Mouse (Mus musculus): Measurements from ENCODE around the gene Mef2d. TPM values are rescaled to one million over a fixed set of nuclear protein-coding genes. Genes with fewer than 3 reads are reported as not detected.

Gene Mef2d
- polyA plus RNA-seq, 1 experiment, result 54.8 TPM

DNA sequence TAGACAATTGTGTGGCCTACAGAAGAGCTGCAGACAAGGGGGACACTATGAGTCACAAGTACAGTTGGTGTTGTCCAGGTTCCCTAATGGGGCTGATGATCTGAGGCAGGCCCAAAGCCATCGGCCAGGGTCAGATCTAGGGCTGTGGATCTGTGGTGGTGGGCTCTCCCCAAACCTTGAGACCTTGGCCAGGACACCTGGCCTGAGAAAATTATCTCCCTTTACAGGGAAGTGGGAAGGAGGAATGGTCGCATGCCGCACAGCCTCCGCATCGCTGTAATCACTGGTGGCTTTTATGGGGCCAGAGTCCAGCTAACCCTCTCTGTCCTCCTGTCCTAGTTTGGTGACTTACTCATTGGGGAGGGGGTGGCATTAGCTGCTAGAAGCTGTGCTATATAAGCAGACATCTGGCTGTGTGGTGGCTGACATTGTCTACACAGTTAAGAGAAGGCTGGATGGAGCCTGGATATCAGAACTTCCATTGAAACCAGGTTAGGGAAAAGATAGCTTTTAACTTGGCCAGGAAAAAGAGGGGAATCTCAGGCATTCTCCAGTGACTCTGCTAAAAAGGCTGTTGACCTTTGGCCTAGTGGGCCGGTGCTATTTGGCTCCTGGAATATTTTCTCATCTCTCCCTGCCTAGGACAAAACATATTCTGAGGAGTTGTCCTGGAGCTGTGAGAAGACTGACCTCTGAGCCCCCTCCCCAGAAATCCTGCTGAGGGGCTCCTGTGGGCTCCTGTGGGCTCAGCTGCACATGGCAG is 2.7 kb downstream of the Mef2d start:
- DNase-seq (ENCODE audit: low read depth), result no peak
- no peak for TF ChIP-seq CTCF (IDR thresholded peaks at IDR 0.05; ENCODE audit: borderline replicate concordance, extremely low read depth, insufficient read depth, insufficient read length)
- TF ChIP-seq POLR2A (IDR thresholded peaks at IDR 0.05; ENCODE audit: borderline replicate concordance, extremely low read depth, insufficient read depth, insufficient read length, poor library complexity, severe bottlenecking), result no peak

DNA sequence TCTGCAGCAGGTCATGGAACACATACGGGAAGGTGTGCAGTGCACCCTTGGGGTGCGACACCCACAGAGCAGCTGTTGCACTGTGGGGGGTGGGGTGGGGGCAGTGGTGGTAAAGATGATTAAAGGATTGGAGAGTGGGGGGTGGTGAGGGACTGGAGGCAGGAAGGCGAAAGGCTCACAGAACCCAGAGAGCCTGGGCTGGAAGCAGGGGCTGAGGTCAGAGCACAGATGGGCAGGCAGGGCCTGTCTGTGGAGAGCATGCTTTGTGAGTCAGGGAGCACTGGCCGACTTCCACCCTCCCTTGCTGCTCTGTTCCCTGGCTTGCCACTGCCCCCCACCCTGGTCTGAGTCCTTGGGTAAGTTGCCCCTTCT is 3.2 kb downstream of the Mef2d start:
- DNase-seq (ENCODE audit: low read depth), result no peak
- TF ChIP-seq POLR2A (IDR thresholded peaks at IDR 0.05; ENCODE audit: borderline replicate concordance, extremely low read depth, insufficient read depth, insufficient read length, poor library complexity, severe bottlenecking) (no peak), CTCF (IDR thresholded peaks at IDR 0.05; ENCODE audit: borderline replicate concordance, extremely low read depth, insufficient read depth, insufficient read length) (no peak)

DNA sequence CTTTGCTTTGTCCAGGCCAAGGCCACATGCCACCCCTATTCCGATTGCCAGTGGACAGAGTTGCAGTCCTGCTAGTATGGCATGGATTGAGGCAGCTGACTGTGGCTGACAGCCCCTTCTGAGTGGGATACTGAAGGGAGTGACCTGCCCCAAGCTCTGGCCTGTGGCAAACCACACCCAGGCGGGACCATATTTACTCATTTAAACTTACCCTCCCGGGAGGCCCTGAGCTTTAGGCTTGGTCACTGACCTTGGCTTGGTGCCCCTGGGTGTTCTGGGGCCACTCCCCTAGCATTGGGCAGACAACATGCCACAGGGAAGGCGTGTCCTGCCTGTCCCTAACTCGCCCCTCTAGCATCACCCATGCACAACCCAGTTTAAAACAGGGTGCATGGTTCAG is 3.8 kb downstream of the Mef2d start:
- TF ChIP-seq POLR2A (IDR thresholded peaks at IDR 0.05; ENCODE audit: borderline replicate concordance, extremely low read depth, insufficient read depth, insufficient read length, poor library complexity, severe bottlenecking) (no peak), CTCF (IDR thresholded peaks at IDR 0.05; ENCODE audit: borderline replicate concordance, extremely low read depth, insufficient read depth, insufficient read length) (no peak)
- no peak for DNase-seq (ENCODE audit: low read depth)

GRCm38 (mm10) chr3:88146376-88147112 is 4.4 kb downstream of the Mef2d start:
- DNase-seq (ENCODE audit: low read depth), result no peak
- no peak for TF ChIP-seq POLR2A (IDR thresholded peaks at IDR 0.05; ENCODE audit: borderline replicate concordance, extremely low read depth, insufficient read depth, insufficient read length, poor library complexity, severe bottlenecking)
- no peak for TF ChIP-seq CTCF (IDR thresholded peaks at IDR 0.05; ENCODE audit: borderline replicate concordance, extremely low read depth, insufficient read depth, insufficient read length)

GRCm38 (mm10) chr3:88147444-88147843 is 5.3 kb downstream of the Mef2d start:
- DNase-seq (ENCODE audit: low read depth), result no peak
- no peak for TF ChIP-seq POLR2A (IDR thresholded peaks at IDR 0.05; ENCODE audit: borderline replicate concordance, extremely low read depth, insufficient read depth, insufficient read length, poor library complexity, severe bottlenecking)
- TF ChIP-seq CTCF (IDR thresholded peaks at IDR 0.05; ENCODE audit: borderline replicate concordance, extremely low read depth, insufficient read depth, insufficient read length), result no peak

GRCm38 (mm10) chr3:88147866-88148265 is 5.7 kb downstream of the Mef2d start:
- no peak for DNase-seq (ENCODE audit: low read depth)
- TF ChIP-seq POLR2A (IDR thresholded peaks at IDR 0.05; ENCODE audit: borderline replicate concordance, extremely low read depth, insufficient read depth, insufficient read length, poor library complexity, severe bottlenecking) (no peak), CTCF (IDR thresholded peaks at IDR 0.05; ENCODE audit: borderline replicate concordance, extremely low read depth, insufficient read depth, insufficient read length) (no peak)

DNA sequence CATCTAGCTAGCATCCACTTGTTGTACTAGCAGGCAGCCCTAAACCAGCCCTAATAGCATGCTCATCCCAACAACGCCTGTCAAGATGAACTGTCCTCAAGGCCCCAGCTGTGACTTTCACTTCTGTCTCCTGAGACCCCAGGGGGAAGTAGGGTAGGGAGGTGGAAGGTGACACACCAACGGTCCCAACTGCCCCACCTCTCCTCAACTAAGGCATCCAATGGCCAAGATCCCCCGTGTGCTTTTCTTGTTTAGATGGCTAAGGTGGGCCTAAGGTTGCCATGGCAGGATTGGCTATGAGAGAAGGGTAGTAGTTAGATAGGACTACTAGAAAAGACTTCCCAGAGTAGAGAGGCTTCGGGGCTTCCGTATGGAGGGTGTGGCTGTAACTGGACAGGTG is 6.2 kb downstream of the Mef2d start:
- TF ChIP-seq CTCF (IDR thresholded peaks at IDR 0.05; ENCODE audit: borderline replicate concordance, extremely low read depth, insufficient read depth, insufficient read length) (no peak), POLR2A (IDR thresholded peaks at IDR 0.05; ENCODE audit: borderline replicate concordance, extremely low read depth, insufficient read depth, insufficient read length, poor library complexity, severe bottlenecking) (no peak)
- DNase-seq (ENCODE audit: low read depth), result no peak

DNA sequence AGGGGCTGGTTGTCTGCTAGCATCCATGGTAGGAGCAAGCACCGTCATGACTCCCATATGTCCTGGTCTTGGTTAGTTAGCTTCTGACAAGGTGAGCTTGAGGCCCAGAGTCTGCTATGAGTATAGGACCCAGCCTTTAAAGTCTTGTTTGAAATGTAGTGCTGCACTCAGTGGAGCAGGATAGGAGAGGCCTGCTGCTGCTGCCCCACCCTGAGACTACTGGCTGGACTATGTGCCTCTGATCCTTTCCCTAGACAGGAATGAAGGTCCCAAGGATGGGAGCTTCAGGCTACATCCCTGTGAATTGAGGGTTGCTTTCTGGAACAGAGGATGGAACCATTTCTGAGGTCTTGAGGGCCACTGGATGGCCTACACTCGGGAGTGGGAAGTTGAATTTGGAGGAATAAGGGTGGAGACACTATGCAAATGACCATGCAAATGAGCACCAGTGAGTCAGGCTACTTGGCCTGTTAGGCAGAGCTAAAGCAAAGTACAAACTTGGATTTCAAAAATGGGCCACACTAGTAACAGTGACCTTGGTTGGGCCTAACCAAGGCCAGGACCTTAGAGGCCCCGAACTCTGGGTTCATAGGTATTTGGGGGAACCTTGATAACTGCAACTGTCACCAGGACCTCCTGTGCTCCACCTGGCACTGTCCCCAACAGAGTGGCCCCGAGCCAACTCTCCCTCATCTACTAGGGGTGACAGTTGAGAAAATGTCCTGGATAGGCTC is 6.8 kb downstream of the Mef2d start:
- peak; percentile 62 for DNase-seq (ENCODE audit: low read depth)
- no peak for TF ChIP-seq CTCF (IDR thresholded peaks at IDR 0.05; ENCODE audit: borderline replicate concordance, extremely low read depth, insufficient read depth, insufficient read length)
- TF ChIP-seq POLR2A (IDR thresholded peaks at IDR 0.05; ENCODE audit: borderline replicate concordance, extremely low read depth, insufficient read depth, insufficient read length, poor library complexity, severe bottlenecking), result no peak

GRCm38 (mm10) chr3:88149510-88149974 is 7.4 kb downstream of the Mef2d start:
- DNase-seq (ENCODE audit: low read depth), result peak; percentile 17
- TF ChIP-seq POLR2A (IDR thresholded peaks at IDR 0.05; ENCODE audit: borderline replicate concordance, extremely low read depth, insufficient read depth, insufficient read length, poor library complexity, severe bottlenecking) (no peak), CTCF (IDR thresholded peaks at IDR 0.05; ENCODE audit: borderline replicate concordance, extremely low read depth, insufficient read depth, insufficient read length) (no peak)

DNA sequence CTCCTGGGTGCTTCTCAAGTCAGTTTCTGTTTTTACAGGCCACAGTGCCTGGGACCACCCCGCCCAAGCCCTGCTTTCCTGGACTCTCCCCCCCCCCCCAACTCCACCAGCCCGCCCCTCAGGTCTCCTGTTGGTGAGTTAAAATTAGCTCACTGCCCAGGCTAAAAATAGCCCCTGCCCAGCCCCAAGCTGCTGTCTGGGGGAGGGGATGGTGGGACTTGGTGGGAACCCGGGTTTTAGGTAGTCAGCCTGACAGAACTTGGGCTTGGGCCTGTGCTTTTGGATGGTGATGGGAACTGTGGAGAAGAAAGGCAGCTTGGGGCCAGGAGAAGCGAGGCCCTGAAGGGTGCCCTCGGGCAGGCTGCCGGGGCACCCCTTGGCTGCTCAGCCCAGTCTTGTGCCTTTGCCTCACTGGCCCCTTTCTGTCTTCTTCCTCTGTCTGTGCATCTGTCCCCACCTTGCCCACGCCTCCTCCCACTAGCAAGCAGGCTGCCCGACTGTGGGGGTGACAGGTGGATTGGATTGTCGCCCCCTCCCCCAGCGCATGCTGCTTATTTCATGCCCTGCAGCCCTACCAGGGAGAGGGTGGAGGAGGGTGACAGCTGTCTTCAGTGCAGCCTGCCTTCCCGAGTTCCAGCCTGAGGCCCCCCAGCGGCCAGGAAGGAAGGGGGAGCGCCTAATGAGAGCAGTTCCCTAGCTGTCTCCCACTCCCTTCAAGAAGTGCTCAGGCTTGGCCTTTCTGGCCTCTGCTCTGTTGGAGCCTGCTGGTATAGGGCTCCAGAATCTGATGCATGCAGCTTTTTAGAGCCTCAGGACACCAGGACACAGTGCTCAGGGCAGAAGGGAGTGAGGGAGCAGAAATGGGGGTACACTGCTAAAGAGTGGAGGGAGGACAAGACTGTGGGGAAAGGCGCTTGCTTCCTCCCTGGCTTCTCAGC is 8.2 kb downstream of the Mef2d start:
- TF ChIP-seq POLR2A (IDR thresholded peaks at IDR 0.05; ENCODE audit: borderline replicate concordance, extremely low read depth, insufficient read depth, insufficient read length, poor library complexity, severe bottlenecking) (no peak), CTCF (IDR thresholded peaks at IDR 0.05; ENCODE audit: borderline replicate concordance, extremely low read depth, insufficient read depth, insufficient read length) (peak; percentile 36; the same call in 1 of the 2 replicates)
- peak; percentile 90 for DNase-seq (ENCODE audit: low read depth)
